Mouse (Mus musculus) layer of hippocampus, adult 6 months (tissue): ENCODE results near the gene Rpl9-ps6. TPM values are rescaled to one million over a fixed set of nuclear protein-coding genes. Genes with fewer than 3 reads are reported as not detected.

ENCODE experiments used
- long read RNA-seq, 2 experiments: library from polyadenylated mRNA; unstranded; transcript quantifications; one replicate each; pipeline ENCODE4 v2.0.0; 2019 to 2020
- polyA plus RNA-seq: library from polyadenylated mRNA; unstranded; fragments of <200 nt; fragmentation: Nextera tagmentation; gene quantifications from 2 replicates; pipeline ENCODE4 v1.2.3, GENCODE M21; 2021

The Rpl9-ps6 gene
- polyA plus RNA-seq, result 33.1 and 35.1 TPM in 2 replicates
- long read RNA-seq, experiment 1, transcript Rpl9-ps6-201 (1 exons, 714 nt), result major isoform, 162 of 162 reads
- long read RNA-seq, experiment 1, partial matches to known transcripts, result 0 of 162 reads
- long read RNA-seq, experiment 1, other reads (novel, unspliced or antisense), result 0 of 162 reads
- long read RNA-seq, experiment 2, transcript Rpl9-ps6-201 (1 exons, 714 nt), result major isoform, 9 of 9 reads
- long read RNA-seq, experiment 2, partial matches to known transcripts, result 0 of 9 reads
- long read RNA-seq, experiment 2, other reads (novel, unspliced or antisense), result 0 of 9 reads

DNA sequence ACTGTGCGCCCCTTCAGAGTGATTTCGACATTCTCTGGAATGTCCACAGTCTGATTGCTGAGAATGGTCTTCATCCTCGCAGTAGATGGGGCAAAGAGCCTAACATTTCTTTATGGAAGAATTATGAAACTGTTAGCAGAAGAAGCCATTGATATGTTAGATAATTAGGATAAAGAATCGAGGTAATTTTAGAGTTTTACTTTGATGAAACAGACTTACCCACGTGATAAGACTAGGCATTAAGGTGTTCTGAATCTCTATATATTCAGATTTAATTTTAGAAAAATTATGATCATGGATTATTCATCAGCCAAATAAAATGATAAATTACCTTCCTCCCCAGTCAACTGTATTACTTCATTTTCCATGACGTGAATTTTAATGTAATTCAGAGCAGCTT, at the start of gene Rpl9-ps6:
Gene Rpl9-ps6 (minus strand): TSS at position 101 of the 400 bp plus-strand sequence.

DNA sequence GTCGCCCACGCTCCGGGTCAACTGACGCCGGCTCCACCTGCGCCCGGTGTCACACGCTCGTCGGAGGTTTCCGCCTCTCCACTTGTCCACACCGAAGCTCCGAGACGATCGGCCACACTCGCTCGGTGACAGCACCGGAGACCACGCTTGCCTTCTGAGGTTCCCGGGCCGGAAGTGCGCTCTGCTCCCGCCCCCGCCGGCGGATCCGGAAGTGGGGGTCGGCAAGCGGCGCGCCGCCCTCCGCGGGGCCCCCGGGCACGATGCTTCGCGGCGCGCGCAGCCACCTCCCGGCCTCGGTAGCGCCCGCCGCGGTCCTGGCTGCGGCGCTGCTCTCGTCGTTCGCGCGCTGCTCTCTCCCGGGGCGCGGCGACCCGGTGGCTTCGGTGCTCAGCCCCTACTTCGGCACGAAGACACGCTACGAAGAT, 19.3 kb upstream of the Rpl9-ps6 start, which contains the start of gene Minpp1:
Gene Minpp1 (plus strand): TSS at position 89 of the 425 bp plus-strand sequence.

Other genes starting within 250 kb of the Rpl9-ps6 start
- gene Sgms1, start 76.9 kb downstream of the Rpl9-ps6 start, polyA plus RNA-seq, result 20.4 and 20.9 TPM in 2 replicates
- 69.4 and 82.5 TPM in 2 replicates for gene Minpp1, start 19.2 kb upstream of the Rpl9-ps6 start, polyA plus RNA-seq
- 8.9 and 10.3 TPM in 2 replicates for gene Papss2, start 129.2 kb upstream of the Rpl9-ps6 start, polyA plus RNA-seq